In the genomic region with DNA sequence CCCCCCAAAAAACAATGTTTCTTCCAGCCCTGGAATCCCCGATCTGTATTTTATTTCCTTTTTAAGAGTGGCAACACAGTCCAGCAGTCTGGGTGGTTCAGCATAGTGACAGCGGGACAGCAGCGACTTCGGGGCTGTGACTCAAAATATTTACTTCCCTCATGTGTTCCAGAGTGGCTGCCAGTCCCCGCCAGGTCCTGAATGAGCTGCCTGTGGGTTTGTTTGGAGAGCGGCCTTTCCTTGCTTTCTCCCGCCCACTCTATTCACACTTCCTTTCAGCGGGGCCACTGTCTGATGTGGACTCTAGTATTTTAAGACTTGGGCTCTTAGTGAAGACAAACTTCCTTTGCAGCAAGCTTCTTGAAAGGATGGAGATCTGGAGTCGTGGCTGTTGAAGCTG, we compare ENCODE assay signal across 9 mouse cellular contexts. TPM values are rescaled to one million over a fixed set of nuclear protein-coding genes. Genes with fewer than 3 reads are reported as not detected.
DNase-seq lines count a peak whose midpoint lies in the region; ATAC-seq lines count a peak whose summit lies in the region.
"Had no signal": no experiment of that assay in that cellular context is flagged by ENCODE, and none has a peak within 500 bp of the region (broad histone marks: within the 10 kb centered on the region; RNA-seq: fewer than 3 reads in every experiment).

No protein-coding gene starts in this region.

- H3K4me2 ChIP-seq in kidney, embryonic 15.5 days, result no peak overlapping the region
- no peak overlapping the region for H3K4me2 ChIP-seq in forebrain, embryonic 11.5 days (ENCODE audit: low read depth, low read length, severe bottlenecking)

- H3K9ac ChIP-seq in kidney, embryonic 15.5 days, result no peak overlapping the region
- H3K9ac ChIP-seq in forebrain, embryonic 11.5 days (ENCODE audit: low read length), result no peak overlapping the region

- WGBS in kidney, embryonic 15.5 days, result 40% methylated on average over 9 of the region's 9 CpGs
- WGBS in forebrain, embryonic 11.5 days, result 60% methylated on average over 9 of the region's 9 CpGs

- ATAC-seq in kidney, embryonic 15.5 days (replicated peaks; ENCODE audit: low FRiP score), result no peak
- ATAC-seq in activated CD4-positive, CD25-positive, alpha-beta regulatory T cell, adult 4 months, result peak; percentile 17
- no peak for ATAC-seq in forebrain, embryonic 11.5 days (replicated peaks; ENCODE audit: low FRiP score)
- ATAC-seq: Patski had no signal

- DNase-seq in kidney, adult 9 months, result no peak
- peak; percentile 21 for DNase-seq in heart, postnatal 25 days (ENCODE audit: low spot score)
- peak; percentile 82 for DNase-seq in lung, postnatal 36 days
- no peak for DNase-seq in ovary, adult 18-20 months (ENCODE audit: low spot score)
- DNase-seq in urinary bladder, adult 2 months (ENCODE audit: low spot score), result no peak
- DNase-seq in forebrain, embryonic 11.5 days (ENCODE audit: low spot score), result no peak

- H3K4me3 ChIP-seq in kidney, embryonic 15.5 days (replicated peaks), result no peak overlapping the region
- no peak overlapping the region for H3K4me3 ChIP-seq in forebrain, embryonic 11.5 days (ENCODE audit: low read depth, low read length)

- no peaks in the 10 kb centered on the region for H3K9me3 ChIP-seq in kidney, embryonic 15.5 days (replicated peaks)
- no peaks in the 10 kb centered on the region for H3K9me3 ChIP-seq in forebrain, embryonic 11.5 days (ENCODE audit: control insufficient read depth, low read length)

- intact Hi-C loops in heart, postnatal 25 days (cut with DNase I), result no loop called here

- no peaks in the 10 kb centered on the region for H3K27me3 ChIP-seq in kidney, embryonic 15.5 days
- no peaks in the 10 kb centered on the region for H3K27me3 ChIP-seq in forebrain, embryonic 11.5 days (ENCODE audit: control insufficient read depth, insufficient read depth, low read length)
- H3K27me3 ChIP-seq: Patski had no signal

- peak overlapping the region; percentile 58 for H3K27ac ChIP-seq in kidney, embryonic 15.5 days
- H3K27ac ChIP-seq in forebrain, embryonic 11.5 days (ENCODE audit: low read depth, low read length), result no peak overlapping the region

- H3K4me1 ChIP-seq in kidney, embryonic 15.5 days, result peaks cover 48% of the 10 kb centered on the region
- no peaks in the 10 kb centered on the region for H3K4me1 ChIP-seq in forebrain, embryonic 11.5 days (replicated peaks; ENCODE audit: control insufficient read depth, insufficient read depth, low read length)

- H3K36me3 ChIP-seq in kidney, embryonic 15.5 days, result peaks cover 33% of the 10 kb centered on the region
- H3K36me3 ChIP-seq in forebrain, embryonic 11.5 days (ENCODE audit: control insufficient read depth, insufficient read depth, low read length), result no peaks in the 10 kb centered on the region

RNA-seq across cellular contexts. Expression of a gene that starts 18.0 kb away (rescaled TPM):
- 101 and 105 TPM in 2 replicates for polyA plus RNA-seq in kidney, embryonic 15.5 days (2015; fragmentation: Nextera tagmentation; extraction: Ambion mirVana)
- 10 to 100 TPM; 44.3 to 71.5 TPM for polyA plus RNA-seq in activated CD4-positive, CD25-positive, alpha-beta regulatory T cell, adult 4 months (2017; shearing (Covaris generic))
- 10 to 100 TPM; 36.7 to 38.3 TPM for total RNA-seq in heart, postnatal 25 days (2021)
- 62.6 and 68.4 TPM in 2 replicates for polyA plus RNA-seq in urinary bladder, adult 2 months (2012; rRNA removed)
- polyA plus RNA-seq in forebrain, embryonic 11.5 days (2014; fragmentation: Nextera tagmentation; extraction: Ambion mirVana), result 43.8 and 48.3 TPM in 2 replicates

Comparison
In these comparisons a context has a peak if more than half of its experiments do, and no peak if none do; other contexts are left out.
1. DNase-seq: peak in heart, postnatal 25 days (single experiment) and lung, postnatal 36 days (single experiment); none in kidney, adult 9 months (single experiment), ovary, adult 18-20 months (single experiment), urinary bladder, adult 2 months (single experiment) and forebrain, embryonic 11.5 days (single experiment).